Mouse (Mus musculus) liver, adult 2 months (tissue): Measurements from ENCODE around the gene Mpp3. TPM values are rescaled to one million over a fixed set of nuclear protein-coding genes. Genes with fewer than 3 reads are reported as not detected.

ENCODE experiments used
- DNase-seq: peaks from one replicate; pipeline ENCODE4 v3.0.0-alpha.2; 2011; ENCODE audit warnings: low read depth, low spot score; ENCODE audit errors: extremely low read depth
- H3K27ac ChIP-seq: fragments of 200-500 bp; replicated peaks from 2 replicates; pipeline ENCODE4 v1.5.1; 2012; ENCODE audit warnings: low read depth, mild to moderate bottlenecking, control low read depth, inconsistent platforms, low read length; ENCODE audit not compliant: insufficient read depth
- H3K27me3 ChIP-seq: fragments of 200-500 bp; 2 replicates; pipeline ENCODE4 v1.6.1; 2012; ENCODE audit warnings: mild to moderate bottlenecking, moderate library complexity, low read length, inconsistent platforms; ENCODE audit not compliant: control insufficient read depth, insufficient read depth
- H3K36me3 ChIP-seq: fragments of 200-500 bp; 2 replicates; pipeline ENCODE4 v1.6.1; 2012; ENCODE audit warnings: low read length, inconsistent platforms; ENCODE audit not compliant: control insufficient read depth, insufficient read depth
- H3K4me1 ChIP-seq: fragments of 200-500 bp; 2 replicates; pipeline ENCODE4 v1.6.1; 2011; ENCODE audit warnings: low read length; ENCODE audit not compliant: control insufficient read depth, insufficient read depth
- H3K4me3 ChIP-seq: fragments of 200-500 bp; 2 replicates; pipeline ENCODE4 v1.5.1; 2011; ENCODE audit warnings: low read depth, mild to moderate bottlenecking, control low read depth, low read length, moderate library complexity; ENCODE audit not compliant: insufficient read depth
- H3K79me2 ChIP-seq: fragments of 200-500 bp; 2 replicates; pipeline ENCODE4 v1.6.1; 2012; ENCODE audit warnings: inconsistent platforms, mild to moderate bottlenecking, low read length, moderate library complexity; ENCODE audit not compliant: control insufficient read depth, insufficient read depth
- H3K9ac ChIP-seq: fragments of 200-500 bp; 2 replicates; pipeline ENCODE4 v1.6.1; 2012; ENCODE audit warnings: low read depth, mild to moderate bottlenecking, control low read depth, inconsistent platforms, low read length
- CTCF ChIP-seq: fragments of 200-500 bp; IDR thresholded peaks from 2 replicates; pipeline ENCODE4 v1.5.1; 2011; ENCODE audit warnings: low read depth, low read length, control low read depth
- POLR2A ChIP-seq: fragments of 200-500 bp; IDR thresholded peaks from 2 replicates; pipeline ENCODE4 v1.6.1; 2011; ENCODE audit warnings: low read length, control low read depth; ENCODE audit not compliant: insufficient read depth; ENCODE audit errors: extremely low read depth
- WGBS: fragments of 180-500 bp; shearing (Covaris S2); methylation state at CpG from one replicate; pipeline ENCODE4 v1.1.7; 2018; 5-methylcytosine and 5-hydroxymethylcytosine counted together
- polyA plus RNA-seq: library from polyadenylated mRNA; depleted of rRNA; stranded (reverse); fragments of >200 nt; gene quantifications from 2 replicates; pipeline ENCODE4 v1.2.3, GENCODE M21; 2012
- total RNA-seq: library from RNA; depleted of rRNA; stranded (reverse); fragments of >200 nt; gene quantifications from 2 replicates; pipeline ENCODE4 v1.2.3, GENCODE M21; 2014

Mpp3 gene
- total and polyA plus RNA-seq, 2 experiments: 0.06 to 0.28 TPM

GRCm38 (mm10) chr11:101979140-101979539 is 49.1 kb downstream of the Mpp3 start:
- no peak overlapping the region for H3K4me3 ChIP-seq
- no peak overlapping the region for H3K9ac ChIP-seq
- H3K79me2 ChIP-seq: peaks cover 4% of the 10 kb centered on the region; the same call in 1 of the 2 replicates
- 91% methylated on average over 5 of the region's 5 CpGs for WGBS
- peaks cover 27% of the 10 kb centered on the region for H3K36me3 ChIP-seq
- DNase-seq: no peak
- TF ChIP-seq POLR2A (no peak), CTCF (no peak)
- H3K27me3 ChIP-seq: no peaks in the 10 kb centered on the region
- H3K27ac ChIP-seq: no peak overlapping the region
- peaks cover 4% of the 10 kb centered on the region; the same call in 1 of the 2 replicates for H3K4me1 ChIP-seq

GRCm38 (mm10) chr11:101976949-101977348 is 51.3 kb downstream of the Mpp3 start:
- WGBS: 96% methylated on average over 7 of the region's 7 CpGs
- Histone ChIP-seq H3K36me3 (peaks cover 32% of the 10 kb centered on the region), H3K9ac (no peak overlapping the region), H3K27me3 (no peaks in the 10 kb centered on the region), H3K4me3 (no peak overlapping the region), H3K27ac (no peak overlapping the region), H3K4me1 (peaks cover 9% of the 10 kb centered on the region; the same call in 1 of the 2 replicates), H3K79me2 (no peaks in the 10 kb centered on the region; the same call in 1 of the 2 replicates)
- DNase-seq: no peak
- TF ChIP-seq POLR2A (no peak), CTCF (peak; percentile 12; the same call in 1 of the 2 replicates)

GRCm38 (mm10) chr11:101974923-101975322 is 53.3 kb downstream of the Mpp3 start:
- peak; percentile 79 for TF ChIP-seq CTCF
- no peak for TF ChIP-seq POLR2A
- 65% methylated on average over 9 of the region's 9 CpGs for WGBS
- Histone ChIP-seq H3K9ac (no peak overlapping the region), H3K4me1 (peaks cover 10% of the 10 kb centered on the region; the same call in 1 of the 2 replicates), H3K36me3 (peaks cover 21% of the 10 kb centered on the region; the same call in 1 of the 2 replicates), H3K27ac (no peak overlapping the region), H3K4me3 (no peak overlapping the region), H3K27me3 (no peaks in the 10 kb centered on the region), H3K79me2 (no peaks in the 10 kb centered on the region; the same call in 1 of the 2 replicates)
- DNase-seq: no peak

GRCm38 (mm10) chr11:101974181-101974580 is 54.1 kb downstream of the Mpp3 start:
- no peak for DNase-seq
- H3K9ac ChIP-seq: no peak overlapping the region
- peaks cover 10% of the 10 kb centered on the region; the same call in 1 of the 2 replicates for H3K4me1 ChIP-seq
- H3K27me3 ChIP-seq: no peaks in the 10 kb centered on the region
- H3K4me3 ChIP-seq: no peak overlapping the region
- peaks cover 17% of the 10 kb centered on the region; the same call in 1 of the 2 replicates for H3K36me3 ChIP-seq
- H3K79me2 ChIP-seq: no peaks in the 10 kb centered on the region; the same call in 1 of the 2 replicates
- no peak overlapping the region for H3K27ac ChIP-seq
- WGBS: 74% methylated on average over 6 of the region's 6 CpGs
- no peak for TF ChIP-seq POLR2A
- no peak for TF ChIP-seq CTCF

GRCm38 (mm10) chr11:101973496-101973895 is 54.8 kb downstream of the Mpp3 start:
- DNase-seq: no peak
- Histone ChIP-seq H3K27me3 (no peaks in the 10 kb centered on the region), H3K4me1 (peaks cover 10% of the 10 kb centered on the region; the same call in 1 of the 2 replicates), H3K4me3 (no peak overlapping the region), H3K36me3 (peaks cover 12% of the 10 kb centered on the region; the same call in 1 of the 2 replicates), H3K79me2 (no peaks in the 10 kb centered on the region; the same call in 1 of the 2 replicates), H3K27ac (no peak overlapping the region), H3K9ac (no peak overlapping the region)
- TF ChIP-seq CTCF (no peak), POLR2A (no peak)
- WGBS: 86% methylated on average over 9 of the region's 9 CpGs

- Histone ChIP-seq H3K36me3 (peaks cover 8% of the 10 kb centered on the region; the same call in 1 of the 2 replicates), H3K79me2 (no peaks in the 10 kb centered on the region), H3K27ac (peak overlapping the region; percentile 80), H3K4me3 (no peak overlapping the region), H3K9ac (no peak overlapping the region), H3K27me3 (no peaks in the 10 kb centered on the region), H3K4me1 (peaks cover 10% of the 10 kb centered on the region; the same call in 1 of the 2 replicates)
- DNase-seq: peak; percentile 96
- TF ChIP-seq POLR2A (no peak), CTCF (no peak)
- WGBS: 16% methylated on average over 5 of the region's 5 CpGs
Observed at GRCm38 (mm10) chr11:101972651-101973050, 55.6 kb downstream of the Mpp3 start.
